11 mouse cellular contexts compared by ENCODE assay signal in genomic region chr7:121392740-121392993, GRCm38 (mm10). TPM values are rescaled to one million over a fixed set of nuclear protein-coding genes. Genes with fewer than 3 reads are reported as not detected.
DNase-seq lines count a peak whose midpoint lies in the region; ATAC-seq and TF ChIP-seq lines count a peak whose summit lies in the region.
"Had no signal": no experiment of that assay in that cellular context is flagged by ENCODE, and none has a peak within 500 bp of the region (broad histone marks: within the 10 kb centered on the region; RNA-seq: fewer than 3 reads in every experiment).

No protein-coding gene starts in this region.

- ATAC-seq in heart, embryonic 11.5 days (replicated peaks; ENCODE audit: insufficient number of reproducible peaks, low FRiP score, low TSS enrichment), result no peak
- ATAC-seq in limb, embryonic 11.5 days (ENCODE audit: insufficient number of reproducible peaks, low FRiP score, low TSS enrichment, low read depth), result no peak
- no peak for ATAC-seq in cerebellum, adult (ENCODE audit: insufficient number of reproducible peaks, low FRiP score, low TSS enrichment)
- ATAC-seq: inflammation-experienced regulatory T-cells, adult 6 months had no signal

- no peak overlapping the region for H3K9ac ChIP-seq in heart, embryonic 11.5 days (ENCODE audit: low read depth, low read length)
- H3K9ac ChIP-seq in limb, embryonic 11.5 days (ENCODE audit: low read length), result no peak overlapping the region

- peak overlapping the region; percentile 30 for H3K4me3 ChIP-seq in heart, embryonic 11.5 days (ENCODE audit: low read depth, low read length)
- H3K4me3 ChIP-seq in testis, adult 2 months (ENCODE audit: control insufficient read depth, low read depth, low read length), result peak overlapping the region; percentile 30
- H3K4me3 ChIP-seq in limb, embryonic 11.5 days (ENCODE audit: low read depth, low read length), result peak overlapping the region; percentile 14; the same call in 1 of the 2 replicates
- H3K4me3 ChIP-seq: erythroblast, embryonic 14.5 days had no signal

- H3K4me1 ChIP-seq in heart, embryonic 11.5 days (ENCODE audit: control insufficient read depth, insufficient read depth, low read length), result peaks cover 4% of the 10 kb centered on the region; the same call in 1 of the 2 replicates
- peaks cover 18% of the 10 kb centered on the region for H3K4me1 ChIP-seq in testis, adult 2 months (ENCODE audit: control insufficient read depth, insufficient read depth, low read length)
- peaks cover 4% of the 10 kb centered on the region; the same call in 1 of the 2 replicates for H3K4me1 ChIP-seq in limb, embryonic 11.5 days (ENCODE audit: control insufficient read depth, insufficient read depth, low read length)

- WGBS in heart, embryonic 11.5 days (ENCODE audit: insufficient replicate concordance), result 1% methylated on average over 20 of the region's 28 CpGs
- under 1% methylated on average over 27 of the region's 28 CpGs for WGBS in limb, embryonic 11.5 days

- no peaks in the 10 kb centered on the region for H3K9me3 ChIP-seq in heart, embryonic 11.5 days (replicated peaks; ENCODE audit: control insufficient read depth, low read length)
- H3K9me3 ChIP-seq in limb, embryonic 11.5 days (ENCODE audit: control insufficient read depth, low read length), result no peaks in the 10 kb centered on the region

- H3K27me3 ChIP-seq in heart, embryonic 11.5 days (ENCODE audit: control insufficient read depth, insufficient read depth, low read length), result peaks cover 54% of the 10 kb centered on the region
- H3K27me3 ChIP-seq in testis, adult 2 months (ENCODE audit: control insufficient read depth, insufficient read depth, low read length), result no peaks in the 10 kb centered on the region
- H3K27me3 ChIP-seq in limb, embryonic 11.5 days (ENCODE audit: control insufficient read depth, insufficient read depth, low read length), result peaks cover 37% of the 10 kb centered on the region

- intact Hi-C loops in heart, postnatal 14 days (cut with DNase I), result no loop called here

- no peak for TF ChIP-seq POLR2A in testis, adult 2 months (IDR thresholded peaks at IDR 0.05; ENCODE audit: control insufficient read depth, low read depth, low read length)

- H3K36me3 ChIP-seq in heart, embryonic 11.5 days (ENCODE audit: control insufficient read depth, insufficient read depth, low read length), result no peaks in the 10 kb centered on the region
- H3K36me3 ChIP-seq in testis, adult 2 months (ENCODE audit: control insufficient read depth, insufficient read depth, low read length), result no peaks in the 10 kb centered on the region
- H3K36me3 ChIP-seq in limb, embryonic 11.5 days (ENCODE audit: control insufficient read depth, insufficient read depth, low read length), result no peaks in the 10 kb centered on the region

- TF ChIP-seq CTCF in testis, adult 2 months (IDR thresholded peaks at IDR 0.05; ENCODE audit: control insufficient read depth, insufficient read depth, insufficient replicate concordance, low read depth, low read length), result no peak

- no peak overlapping the region for H3K27ac ChIP-seq in heart, embryonic 11.5 days (ENCODE audit: low read depth, low read length)
- H3K27ac ChIP-seq in testis, adult 2 months (ENCODE audit: control insufficient read depth, insufficient read depth, low read depth, low read length), result no peak overlapping the region
- no peak overlapping the region for H3K27ac ChIP-seq in limb, embryonic 11.5 days (replicated peaks; ENCODE audit: low read depth, low read length)

- peak overlapping the region; percentile 60 for H3K4me2 ChIP-seq in heart, embryonic 11.5 days
- peak overlapping the region; percentile 40 for H3K4me2 ChIP-seq in limb, embryonic 11.5 days (ENCODE audit: low read depth, severe bottlenecking)

- no peak for DNase-seq in heart, postnatal 14 days
- DNase-seq in testis, postnatal 14 days (ENCODE audit: low spot score), result no peak
- peak; percentile 21 for DNase-seq in limb, embryonic 11.5 days (ENCODE audit: low spot score)
- DNase-seq in gastrocnemius, postnatal 25 days, result no peak
- no peak for DNase-seq in adrenal gland, postnatal 10 days

RNA-seq across cellular contexts. Expression of gene Hs3st2, which starts 1.0 kb away (rescaled TPM):
- polyA plus RNA-seq in heart, embryonic 11.5 days (2014; fragmentation: Nextera tagmentation; extraction: Ambion mirVana), result 0.09 and 0.28 TPM in 2 replicates
- total RNA-seq in heart, postnatal 14 days (2021), result not detected
- polyA plus RNA-seq in testis, adult 2 months (2012; rRNA removed), result 0.04 and 0.05 TPM in 2 replicates
- 0.07 and 0.27 TPM in 2 replicates for polyA plus RNA-seq in limb, embryonic 11.5 days (2014; fragmentation: Nextera tagmentation; extraction: Ambion mirVana)
- total RNA-seq in gastrocnemius, postnatal 25 days (2021), result not detected
- under 1 TPM; 0.61 to 0.81 TPM for total RNA-seq in adrenal gland, postnatal 10 days (2021)
- total RNA-seq: neutrophil, adult 5-6 weeks had no signal
- polyA plus RNA-seq: erythroblast, embryonic 14.5 days; inflammation-experienced regulatory T-cells, adult 6 months had no signal
